Mouse (Mus musculus): ENCODE data around the gene Nedd4.

GRCm38 (mm10) chr9:72722622-72723021 is 60.5 kb downstream of the Nedd4 start:
- TF ChIP-seq CTCF (IDR thresholded peaks at IDR 0.05; ENCODE audit: control insufficient read depth, insufficient read depth, insufficient read length), result no peak
- no peak for TF ChIP-seq USF1 (IDR thresholded peaks at IDR 0.05; ENCODE audit: low read depth)
- TF ChIP-seq MAX (IDR thresholded peaks at IDR 0.05), result no peak
- TF ChIP-seq MYOD1 (IDR thresholded peaks at IDR 0.05; ENCODE audit: control insufficient read depth, insufficient read length, low read depth), result no peak
- no peak for TF ChIP-seq MYOG (IDR thresholded peaks at IDR 0.05; ENCODE audit: control insufficient read depth, extremely low read depth, insufficient read length)
- no peak for TF ChIP-seq FOSL1 (IDR thresholded peaks at IDR 0.05; ENCODE audit: insufficient read depth, low read length, poor library complexity, severe bottlenecking)
